Mouse (Mus musculus) left cerebral cortex, postnatal 4 days (tissue): ENCODE data around the gene Arl13b. TPM values are rescaled to one million over a fixed set of nuclear protein-coding genes. Genes with fewer than 3 reads are reported as not detected.

Experiments
- microRNA-seq: library from miRNA; unstranded; fragments of <30 nt; microRNA quantifications from one replicate; pipeline ENCODE4 v1.2.0, GENCODE M21; 2022
- total RNA-seq, 2 experiments: library from RNA; stranded (reverse); gene quantifications; 2 replicates each; pipeline ENCODE4 v1.2.3; 2021

Gene Arl13b
- total RNA-seq, 2 experiments from 2014 or later: 13.1 to 16.9 TPM

Small RNAs within 50 kb of the gene (microRNA-seq; reads per million reads assigned to microRNA genes)
- gene Gm25986: not detected

Other genes starting within 250 kb of the Arl13b start
- gene Nsun3, start 60.2 kb downstream of the Arl13b start, total RNA-seq: 10 to 100 TPM; 14.0 to 15.2 TPM
- gene Stx19, start 32.4 kb downstream of the Arl13b start, total RNA-seq: not detected
- gene Pros1, start 7.3 kb upstream of the Arl13b start, total RNA-seq: 1 to 10 TPM; 7.0 to 7.8 TPM